Mouse (Mus musculus) neural tube, embryonic 15.5 days (tissue): ENCODE results near the gene Pgf. TPM values are rescaled to one million over a fixed set of nuclear protein-coding genes. Genes with fewer than 3 reads are reported as not detected.

Source experiments
- ATAC-seq: fragments of 200-750 bp; cut with Nextera tagmentation; 2 replicates; pipeline ENCODE4 v1.8.0; 2017; ENCODE audit warnings: mild to moderate bottlenecking, moderate TSS enrichment, moderate library complexity; ENCODE audit not compliant: low FRiP score
- H3K27ac ChIP-seq: fragments of 300-500 bp; sonication (generic); replicated peaks from 2 replicates; pipeline ENCODE4 v1.5.1; 2015; ENCODE audit warnings: mild to moderate bottlenecking, inconsistent platforms
- H3K27me3 ChIP-seq: fragments of 300-500 bp; sonication (generic); replicated peaks from 2 replicates; pipeline ENCODE4 v1.6.1; 2015; ENCODE audit warnings: inconsistent platforms
- H3K36me3 ChIP-seq: fragments of 300-500 bp; sonication (generic); 2 replicates; pipeline ENCODE4 v1.6.1; 2015; ENCODE audit warnings: inconsistent platforms
- H3K4me1 ChIP-seq: fragments of 300-500 bp; sonication (generic); 2 replicates; pipeline ENCODE4 v1.6.1; 2015; ENCODE audit warnings: inconsistent platforms
- H3K4me2 ChIP-seq: fragments of 300-500 bp; sonication (generic); 2 replicates; pipeline ENCODE4 v1.6.1; 2015; ENCODE audit warnings: inconsistent platforms, mild to moderate bottlenecking, moderate library complexity
- H3K4me3 ChIP-seq: fragments of 300-500 bp; sonication (generic); replicated peaks from 2 replicates; pipeline ENCODE4 v1.5.1; 2015; ENCODE audit warnings: mild to moderate bottlenecking, inconsistent platforms
- H3K9ac ChIP-seq: fragments of 300-500 bp; sonication (generic); replicated peaks from 2 replicates; pipeline ENCODE4 v1.6.1; 2015; ENCODE audit warnings: mild to moderate bottlenecking, inconsistent platforms
- H3K9me3 ChIP-seq: fragments of 300-500 bp; sonication (generic); replicated peaks from 2 replicates; pipeline ENCODE4 v1.6.1; 2016; ENCODE audit warnings: inconsistent platforms
- WGBS: fragments of 180-500 bp; shearing (Covaris S2); methylation state at CpG from one replicate; pipeline ENCODE4 v1.1.7; 2015; ENCODE audit warnings: mixed read lengths; 5-methylcytosine and 5-hydroxymethylcytosine counted together
- polyA plus RNA-seq: library from polyadenylated mRNA; unstranded; fragments of >200 nt; fragmentation: Nextera tagmentation; extraction: Ambion mirVana; gene quantifications from 2 replicates; pipeline ENCODE4 v1.2.1, GENCODE M21; 2015

Gene Pgf
- 9.5 and 11.1 TPM in 2 replicates for polyA plus RNA-seq

- H3K27ac ChIP-seq, result no peak within 1 kb of the TSS
- H3K27me3 ChIP-seq, result peaks cover 20% of the 10 kb centered on the region
- H3K36me3 ChIP-seq, result no peaks in the 10 kb centered on the region
- H3K4me1 ChIP-seq, result peaks cover 49% of the 10 kb centered on the region
- ATAC-seq, result no peak
- H3K4me3 ChIP-seq, result peak within 1 kb of the TSS; percentile 35
- H3K9ac ChIP-seq, result peak within 1 kb of the TSS; percentile 32; the same call in 1 of the 2 replicates
- peak within 1 kb of the TSS; percentile 75 for H3K4me2 ChIP-seq
- no peaks in the 10 kb centered on the region for H3K9me3 ChIP-seq
- 75% methylated on average over 10 of the region's 10 CpGs for WGBS
These were observed at the start of gene Pgf for GRCm38 (mm10) chr12:85177740-85178239. Pgf (minus strand) TSS chr12:85177790.

DNA sequence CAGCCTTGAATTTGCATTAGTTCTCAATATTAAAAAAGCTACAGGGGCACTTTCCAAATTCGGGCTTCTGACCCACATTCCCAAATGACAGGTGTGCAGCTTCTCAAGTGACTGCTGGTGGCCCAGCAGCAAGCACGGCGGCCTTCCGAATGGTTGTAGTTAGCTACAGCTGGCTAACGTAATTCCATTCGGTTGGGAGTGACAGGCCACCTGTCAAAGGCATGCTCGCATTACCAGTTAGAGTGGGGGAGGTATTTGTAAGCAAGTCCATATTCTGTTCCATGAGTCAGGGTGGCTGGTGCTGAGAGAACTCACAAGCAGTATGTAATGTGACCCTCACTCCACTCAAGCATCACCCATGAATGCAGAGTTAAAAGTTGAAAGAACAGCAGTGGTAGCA lies 49.6 kb upstream of the Pgf start:
- H3K4me2 ChIP-seq, result no peak overlapping the region
- H3K9ac ChIP-seq, result no peak overlapping the region
- no peaks in the 10 kb centered on the region for H3K27me3 ChIP-seq
- no peak overlapping the region for H3K4me3 ChIP-seq
- ATAC-seq, result no peak
- 86% methylated on average over 7 of the region's 7 CpGs for WGBS
- no peak overlapping the region for H3K27ac ChIP-seq
- H3K4me1 ChIP-seq, result peaks cover 2% of the 10 kb centered on the region; the same call in 1 of the 2 replicates
- no peaks in the 10 kb centered on the region for H3K9me3 ChIP-seq
- H3K36me3 ChIP-seq, result peaks cover 52% of the 10 kb centered on the region

DNA sequence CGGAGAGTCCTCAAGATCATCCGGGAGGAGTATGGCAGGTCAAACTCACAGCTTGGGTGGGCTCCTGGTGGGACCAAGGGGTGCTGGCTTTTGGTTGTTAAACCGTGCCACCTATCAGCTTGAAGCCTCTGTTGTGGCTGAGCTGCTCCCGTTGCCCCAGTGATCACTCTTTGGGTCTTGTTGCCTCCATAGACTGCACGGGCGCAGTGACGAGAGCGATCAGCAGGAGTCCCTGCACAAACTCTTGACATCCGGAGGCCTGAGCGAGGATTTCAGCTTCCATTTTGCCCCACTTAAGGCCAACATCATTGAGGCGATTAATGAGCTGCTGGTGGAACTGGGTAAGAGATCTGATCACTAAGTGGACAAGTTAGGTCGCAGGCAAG lies 42.3 kb upstream of the Pgf start:
- peak; percentile 12; the same call in 1 of the 2 replicates for ATAC-seq
- H3K9me3 ChIP-seq, result no peaks in the 10 kb centered on the region
- 3% methylated on average over 12 of the region's 12 CpGs for WGBS
- H3K4me3 ChIP-seq, result peak overlapping the region; percentile 75
- peak overlapping the region; percentile 49 for H3K9ac ChIP-seq
- peak overlapping the region; percentile 72 for H3K27ac ChIP-seq
- peaks cover 28% of the 10 kb centered on the region for H3K4me1 ChIP-seq
- H3K27me3 ChIP-seq, result no peaks in the 10 kb centered on the region
- H3K4me2 ChIP-seq, result peak overlapping the region; percentile 96
- H3K36me3 ChIP-seq, result peaks cover 29% of the 10 kb centered on the region

- peak; percentile 100 for ATAC-seq
- peak within 1 kb of the TSS; percentile 49 for H3K9ac ChIP-seq
- under 1% methylated on average over 54 of the region's 54 CpGs for WGBS
These were observed 41.8 kb upstream of the Pgf start, which contains the start of gene Eif2b2 for GRCm38 (mm10) chr12:85219236-85219904. Eif2b2 (plus strand) TSS chr12:85219481.

GRCm38 (mm10) chr12:85217733-85218310 lies 40.2 kb upstream of the Pgf start:
- WGBS, result 87% methylated on average over 2 of the region's 2 CpGs
- Histone ChIP-seq H3K36me3 (peaks cover 10% of the 10 kb centered on the region), H3K4me1 (peaks cover 28% of the 10 kb centered on the region), H3K27me3 (no peaks in the 10 kb centered on the region), H3K4me2 (no peak overlapping the region), H3K27ac (no peak overlapping the region), H3K9me3 (no peaks in the 10 kb centered on the region), H3K4me3 (no peak overlapping the region), H3K9ac (no peak overlapping the region)
- no peak for ATAC-seq

More at GRCm38 (mm10) chr12:85219236-85219904, 41.8 kb upstream of the Pgf start, which contains the start of gene Eif2b2:
- H3K9me3 ChIP-seq, result no peaks in the 10 kb centered on the region
- H3K4me1 ChIP-seq, result peaks cover 28% of the 10 kb centered on the region
- H3K27me3 ChIP-seq, result no peaks in the 10 kb centered on the region
- peaks cover 24% of the 10 kb centered on the region for H3K36me3 ChIP-seq
- H3K4me2 ChIP-seq, result peak within 1 kb of the TSS; percentile 96
- peak within 1 kb of the TSS; percentile 75 for H3K4me3 ChIP-seq
- H3K27ac ChIP-seq, result peak within 1 kb of the TSS; percentile 86

- peaks cover 9% of the 10 kb centered on the region for H3K4me1 ChIP-seq
- no peak overlapping the region for H3K4me2 ChIP-seq
- H3K9ac ChIP-seq, result no peak overlapping the region
- H3K9me3 ChIP-seq, result no peaks in the 10 kb centered on the region
- no peak for ATAC-seq
- WGBS, result 83% methylated on average over 5 of the region's 5 CpGs
- no peaks in the 10 kb centered on the region for H3K27me3 ChIP-seq
- no peaks in the 10 kb centered on the region for H3K36me3 ChIP-seq
- H3K27ac ChIP-seq, result no peak overlapping the region
- H3K4me3 ChIP-seq, result no peak overlapping the region
These were observed 37.4 kb upstream of the Pgf start for GRCm38 (mm10) chr12:85215031-85215430.

DNA sequence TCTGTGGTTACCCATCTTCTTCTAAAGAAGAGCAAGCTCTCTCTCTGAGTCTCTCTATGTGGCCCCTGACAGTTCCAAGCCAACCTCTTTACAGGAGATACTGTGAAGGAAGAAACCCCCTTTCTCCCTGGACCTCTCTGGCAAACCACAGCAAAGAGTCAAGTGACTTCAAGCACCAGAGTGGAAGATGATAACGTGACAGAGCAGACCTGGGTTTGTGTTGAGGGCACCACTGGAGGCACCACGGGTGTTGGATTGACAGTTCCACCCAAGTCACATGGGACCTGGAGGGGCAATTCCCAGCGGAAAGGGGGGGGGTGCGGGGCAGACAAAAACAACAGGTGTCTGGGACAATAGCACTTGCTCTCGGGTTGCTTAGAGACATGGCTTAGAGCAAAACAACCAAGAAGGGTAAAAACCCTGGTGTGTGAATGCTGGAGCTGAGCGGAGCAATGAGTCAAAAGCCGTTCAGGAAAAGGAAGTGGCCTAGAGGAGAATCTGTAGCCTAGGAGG lies 31.2 kb upstream of the Pgf start:
- no peak overlapping the region for H3K4me2 ChIP-seq
- ATAC-seq, result no peak
- no peak overlapping the region for H3K4me3 ChIP-seq
- no peaks in the 10 kb centered on the region for H3K36me3 ChIP-seq
- WGBS, result 28% methylated on average over 7 of the region's 7 CpGs
- no peak overlapping the region for H3K9ac ChIP-seq
- no peaks in the 10 kb centered on the region for H3K27me3 ChIP-seq
- H3K9me3 ChIP-seq, result no peaks in the 10 kb centered on the region
- H3K27ac ChIP-seq, result no peak overlapping the region
- no peaks in the 10 kb centered on the region for H3K4me1 ChIP-seq

- Histone ChIP-seq H3K4me2 (no peak overlapping the region), H3K9ac (no peak overlapping the region), H3K27ac (no peak overlapping the region), H3K4me3 (no peak overlapping the region), H3K27me3 (no peaks in the 10 kb centered on the region), H3K9me3 (no peaks in the 10 kb centered on the region), H3K4me1 (peaks cover 15% of the 10 kb centered on the region), H3K36me3 (no peaks in the 10 kb centered on the region)
- WGBS, result 89% methylated on average over 10 of the region's 10 CpGs
- ATAC-seq, result no peak
These were observed 27.8 kb upstream of the Pgf start for GRCm38 (mm10) chr12:85205425-85205824.

DNA sequence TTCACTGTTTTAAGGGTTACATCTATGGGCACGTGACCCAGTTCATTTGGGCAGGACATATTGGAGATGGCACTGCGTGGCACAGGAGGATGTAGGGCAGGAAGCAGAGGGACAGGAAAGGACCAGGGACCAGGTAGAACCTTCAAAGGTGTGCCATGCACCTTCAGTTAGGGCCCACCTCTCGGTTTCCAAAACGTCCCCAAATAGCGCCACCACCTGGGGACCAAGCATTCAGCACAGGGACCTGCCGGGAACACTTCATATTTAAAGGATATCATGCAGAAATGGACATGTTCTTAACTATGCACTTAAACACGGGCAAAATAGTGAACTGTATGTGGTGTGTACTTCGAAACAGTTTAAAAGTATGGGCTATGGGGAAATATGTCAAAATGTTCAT lies 26.5 kb upstream of the Pgf start:
- Histone ChIP-seq H3K4me1 (peaks cover 15% of the 10 kb centered on the region), H3K4me3 (no peak overlapping the region), H3K4me2 (no peak overlapping the region), H3K36me3 (no peaks in the 10 kb centered on the region), H3K9ac (no peak overlapping the region), H3K27me3 (no peaks in the 10 kb centered on the region), H3K27ac (no peak overlapping the region), H3K9me3 (no peaks in the 10 kb centered on the region)
- WGBS, result 57% methylated on average over 8 of the region's 8 CpGs
- ATAC-seq, result no peak

DNA sequence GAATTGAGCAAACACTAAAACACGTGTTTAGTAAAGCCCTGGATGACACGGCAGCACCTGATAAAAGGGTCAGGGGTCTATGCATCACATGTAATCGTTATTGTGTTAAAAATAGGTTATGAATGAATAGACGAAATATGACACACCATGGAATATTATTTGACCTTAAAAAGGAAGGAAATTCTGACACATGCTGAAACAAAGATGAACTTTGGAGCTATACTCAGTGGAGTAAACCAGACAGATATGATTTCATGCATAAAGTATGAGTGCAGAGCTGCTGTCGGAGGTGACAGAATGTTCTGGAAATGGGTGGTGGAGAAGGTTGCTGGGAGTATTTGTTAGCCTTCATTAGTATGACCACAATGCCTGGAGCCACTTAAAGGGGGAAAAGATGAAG lies 26.1 kb upstream of the Pgf start:
- Histone ChIP-seq H3K9me3 (no peaks in the 10 kb centered on the region), H3K27me3 (no peaks in the 10 kb centered on the region), H3K9ac (no peak overlapping the region), H3K4me3 (no peak overlapping the region), H3K4me1 (peaks cover 15% of the 10 kb centered on the region), H3K27ac (no peak overlapping the region), H3K4me2 (no peak overlapping the region), H3K36me3 (no peaks in the 10 kb centered on the region)
- 82% methylated on average over 5 of the region's 5 CpGs for WGBS
- ATAC-seq, result no peak

DNA sequence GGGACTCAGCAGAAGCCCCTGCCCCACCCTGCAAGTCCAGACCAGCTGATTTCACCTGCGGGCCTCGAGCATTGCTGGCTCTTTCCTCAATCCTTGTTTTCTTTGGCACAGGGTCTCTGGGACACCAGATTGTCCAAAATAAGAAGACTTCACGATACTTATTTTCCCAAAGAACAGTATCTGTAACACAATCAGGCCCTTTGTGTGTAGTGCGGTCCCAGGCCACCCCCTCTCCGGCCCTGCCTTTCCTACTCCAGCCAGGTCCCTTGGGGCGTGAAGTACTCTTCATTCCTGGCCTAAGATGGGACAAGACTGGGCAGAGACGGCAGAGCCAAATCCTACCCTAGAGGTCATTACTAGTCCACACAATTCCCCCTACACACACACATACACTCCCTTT lies 24.6 kb upstream of the Pgf start:
- no peak for ATAC-seq
- Histone ChIP-seq H3K9me3 (no peaks in the 10 kb centered on the region), H3K9ac (no peak overlapping the region), H3K36me3 (no peaks in the 10 kb centered on the region), H3K4me3 (no peak overlapping the region), H3K4me1 (peaks cover 15% of the 10 kb centered on the region), H3K27ac (no peak overlapping the region), H3K27me3 (no peaks in the 10 kb centered on the region), H3K4me2 (no peak overlapping the region)
- 87% methylated on average over 7 of the region's 7 CpGs for WGBS

- Histone ChIP-seq H3K36me3 (no peaks in the 10 kb centered on the region), H3K4me2 (no peak overlapping the region), H3K4me1 (peaks cover 15% of the 10 kb centered on the region), H3K4me3 (no peak overlapping the region), H3K9me3 (no peaks in the 10 kb centered on the region), H3K27ac (peak overlapping the region; percentile 60; the same call in 1 of the 2 replicates), H3K9ac (no peak overlapping the region), H3K27me3 (no peaks in the 10 kb centered on the region)
- no peak for ATAC-seq
- WGBS, result 83% methylated on average over 2 of the region's 2 CpGs
These were observed 24.2 kb upstream of the Pgf start for GRCm38 (mm10) chr12:85201830-85202147.
